Mouse (Mus musculus) forebrain, postnatal 0 days (tissue): ENCODE results near the gene Vps35l. TPM values are rescaled to one million over a fixed set of nuclear protein-coding genes. Genes with fewer than 3 reads are reported as not detected.

Experiments used
- ATAC-seq: fragments of 200-750 bp; cut with Nextera tagmentation; 2 replicates; pipeline ENCODE4 v1.8.0; 2017; ENCODE audit warnings: mild to moderate bottlenecking, moderate library complexity
- DNase-seq: peaks from one replicate; pipeline ENCODE4 v3.0.0-alpha.2; 2015
- H3K27ac ChIP-seq: fragments of 300-500 bp; sonication (generic); 2 replicates; pipeline ENCODE4 v1.5.1; 2014; ENCODE audit warnings: low read depth, mild to moderate bottlenecking, antibody characterized with exemption, low read length, moderate library complexity, mixed read lengths
- H3K27me3 ChIP-seq: fragments of 300-500 bp; sonication (generic); 2 replicates; pipeline ENCODE4 v1.6.1; 2014; ENCODE audit warnings: mild to moderate bottlenecking, low read length, mixed read lengths; ENCODE audit not compliant: insufficient read depth
- H3K36me3 ChIP-seq: fragments of 300-500 bp; sonication (generic); 2 replicates; pipeline ENCODE4 v1.6.1; 2014; ENCODE audit warnings: mild to moderate bottlenecking, moderate library complexity; ENCODE audit not compliant: insufficient read depth
- H3K4me1 ChIP-seq: fragments of 300-500 bp; sonication (generic); 2 replicates; pipeline ENCODE4 v1.6.1; 2014; ENCODE audit warnings: antibody characterized with exemption; ENCODE audit not compliant: insufficient read depth
- H3K4me2 ChIP-seq: fragments of 300-500 bp; sonication (generic); 2 replicates; pipeline ENCODE4 v1.6.1; 2014; ENCODE audit warnings: low read depth, mild to moderate bottlenecking, moderate library complexity
- H3K4me3 ChIP-seq: fragments of 300-500 bp; sonication (generic); 2 replicates; pipeline ENCODE4 v1.5.1; 2014; ENCODE audit warnings: low read depth, low read length, mixed read lengths
- H3K9ac ChIP-seq: fragments of 300-500 bp; sonication (generic); 2 replicates; pipeline ENCODE4 v1.6.1; 2014; ENCODE audit warnings: mild to moderate bottlenecking
- H3K9me3 ChIP-seq: fragments of 300-500 bp; sonication (generic); 2 replicates; pipeline ENCODE4 v1.6.1; 2016; ENCODE audit warnings: low read length
- CTCF ChIP-seq: sonication (generic); IDR thresholded peaks from 2 replicates; pipeline ENCODE4 v1.5.1; 2016; ENCODE audit warnings: antibody characterized with exemption, control low read depth, low read depth
- WGBS: fragments of 180-500 bp; shearing (Covaris S2); extraction: QIAGEN DNeasy Blood & Tissue Kit; methylation state at CpG from one replicate; pipeline ENCODE4 v1.1.7; 2014; 5-methylcytosine and 5-hydroxymethylcytosine counted together
- polyA plus RNA-seq: library from polyadenylated mRNA; unstranded; fragments of >200 nt; fragmentation: Nextera tagmentation; extraction: Ambion mirVana; gene quantifications from 2 replicates; pipeline ENCODE4 v1.2.1, GENCODE M21; 2015
- total RNA-seq: library from RNA; depleted of rRNA; stranded (reverse); fragments of >200 nt; gene quantifications from 2 replicates; pipeline ENCODE4 v1.2.3, GENCODE M21; 2014

Gene Vps35l
- total and polyA plus RNA-seq, 2 experiments from 2014 or later: 89.7 to 94.5 TPM

GRCm38 (mm10) chr7:118712228-118713173 lies 27.5 kb upstream of the Vps35l start, which contains the start of gene Ccp110:
TSS of gene Ccp110 (plus strand) at chr7:118712552.
- H3K36me3 ChIP-seq: peaks cover 12% of the 10 kb centered on the region; the same call in 1 of the 2 replicates
- no peaks in the 10 kb centered on the region for H3K9me3 ChIP-seq
- peak; percentile 56 for TF ChIP-seq CTCF
- ATAC-seq (peak; percentile 99), DNase-seq (peak; percentile 97)
- WGBS: 1% methylated on average over 48 of the region's 48 CpGs
- peak within 1 kb of the TSS; percentile 85 for H3K9ac ChIP-seq
- peak within 1 kb of the TSS; percentile 68 for H3K4me2 ChIP-seq
- peaks cover 9% of the 10 kb centered on the region for H3K4me1 ChIP-seq
- peak within 1 kb of the TSS; percentile 79 for H3K27ac ChIP-seq
- H3K27me3 ChIP-seq: no peaks in the 10 kb centered on the region
- H3K4me3 ChIP-seq: peak within 1 kb of the TSS; percentile 95

DNA sequence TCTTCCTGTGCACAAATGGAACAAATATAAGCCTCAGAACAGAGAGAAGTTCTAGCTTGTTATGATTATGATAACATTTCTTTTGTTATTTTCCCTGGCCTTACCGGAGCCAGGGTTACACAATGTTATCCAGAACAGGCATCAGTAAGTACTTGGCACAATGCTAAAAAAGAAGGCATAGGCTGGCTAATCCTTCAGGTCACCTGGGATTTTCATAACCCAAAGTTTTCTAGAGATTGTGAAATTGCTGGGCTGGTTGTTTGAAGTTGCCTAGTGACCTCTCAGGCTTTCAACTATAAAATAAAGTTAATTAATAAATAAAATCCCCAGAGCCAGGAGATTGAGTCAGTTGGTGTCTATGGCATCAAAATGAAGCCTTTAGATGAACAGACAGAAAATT lies 25.2 kb upstream of the Vps35l start:
- whole genome bisulfite sequencing: 90% methylated on average over 1 of the region's 1 CpGs
- H3K9me3 ChIP-seq: no peaks in the 10 kb centered on the region
- ATAC-seq (no peak), DNase-seq (no peak)
- H3K36me3 ChIP-seq: peaks cover 18% of the 10 kb centered on the region; the same call in 1 of the 2 replicates
- no peak overlapping the region for H3K4me3 ChIP-seq
- no peak overlapping the region for H3K4me2 ChIP-seq
- peaks cover 9% of the 10 kb centered on the region for H3K4me1 ChIP-seq
- H3K9ac ChIP-seq: no peak overlapping the region
- no peaks in the 10 kb centered on the region for H3K27me3 ChIP-seq
- no peak overlapping the region for H3K27ac ChIP-seq
- no peak for TF ChIP-seq CTCF

DNA sequence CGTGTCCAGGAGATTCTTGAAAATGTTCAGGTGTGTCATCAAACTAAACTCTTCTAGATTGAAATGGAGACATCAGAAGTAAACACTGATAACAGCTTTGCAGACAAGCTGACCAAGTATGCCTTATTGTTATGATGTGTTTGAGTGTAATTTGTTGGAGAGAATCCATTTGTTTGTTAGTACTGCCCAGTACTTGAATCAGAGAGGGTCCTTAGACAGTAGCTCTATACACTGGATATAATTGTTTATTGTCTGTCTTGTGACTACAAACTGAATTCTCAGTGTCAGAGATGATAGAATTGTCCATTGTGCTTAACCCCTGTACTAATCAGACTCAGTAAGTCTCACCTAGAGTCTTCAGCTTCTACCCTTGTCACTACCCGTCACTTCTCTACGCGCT lies 22.0 kb upstream of the Vps35l start:
- 95% methylated on average over 4 of the region's 4 CpGs for WGBS

GRCm38 (mm10) chr7:118723927-118724326 lies 16.1 kb upstream of the Vps35l start:
- 86% methylated on average over 9 of the region's 9 CpGs for WGBS

More for the DNA sequence above, 22.0 kb upstream of the Vps35l start:
- peaks cover 8% of the 10 kb centered on the region for H3K4me1 ChIP-seq
- H3K9me3 ChIP-seq: no peaks in the 10 kb centered on the region
- ATAC-seq (no peak), DNase-seq (no peak)
- no peak overlapping the region for H3K27ac ChIP-seq
- TF ChIP-seq CTCF: no peak
- peaks cover 44% of the 10 kb centered on the region for H3K36me3 ChIP-seq
- H3K4me3 ChIP-seq: no peak overlapping the region
- H3K4me2 ChIP-seq: no peak overlapping the region
- H3K9ac ChIP-seq: no peak overlapping the region
- H3K27me3 ChIP-seq: no peaks in the 10 kb centered on the region

GRCm38 (mm10) chr7:118725459-118725858 lies 14.6 kb upstream of the Vps35l start:
- H3K36me3 ChIP-seq: peaks cover 80% of the 10 kb centered on the region
- 80% methylated on average over 2 of the region's 2 CpGs for WGBS
- DNase-seq (no peak), ATAC-seq (no peak)
- no peak overlapping the region for H3K4me3 ChIP-seq
- H3K9ac ChIP-seq: no peak overlapping the region
- H3K27me3 ChIP-seq: no peaks in the 10 kb centered on the region
- H3K27ac ChIP-seq: no peak overlapping the region
- H3K4me2 ChIP-seq: no peak overlapping the region
- no peak for TF ChIP-seq CTCF
- H3K4me1 ChIP-seq: no peaks in the 10 kb centered on the region
- H3K9me3 ChIP-seq: no peaks in the 10 kb centered on the region

More at GRCm38 (mm10) chr7:118723927-118724326, 16.1 kb upstream of the Vps35l start:
- ATAC-seq (no peak), DNase-seq (no peak)
- Histone ChIP-seq H3K27ac (no peak overlapping the region), H3K4me1 (no peaks in the 10 kb centered on the region), H3K9me3 (no peaks in the 10 kb centered on the region), H3K4me2 (no peak overlapping the region), H3K27me3 (no peaks in the 10 kb centered on the region), H3K36me3 (peaks cover 76% of the 10 kb centered on the region), H3K9ac (no peak overlapping the region), H3K4me3 (no peak overlapping the region)
- no peak for TF ChIP-seq CTCF

GRCm38 (mm10) chr7:118728846-118729587 lies 11.0 kb upstream of the Vps35l start:
- Histone ChIP-seq H3K4me3 (no peak overlapping the region), H3K36me3 (peaks cover 85% of the 10 kb centered on the region), H3K4me2 (no peak overlapping the region), H3K9ac (no peak overlapping the region), H3K27ac (no peak overlapping the region), H3K9me3 (no peaks in the 10 kb centered on the region), H3K27me3 (no peaks in the 10 kb centered on the region), H3K4me1 (no peaks in the 10 kb centered on the region)
- ATAC-seq (no peak), DNase-seq (no peak)
- TF ChIP-seq CTCF: no peak
- 92% methylated on average over 13 of the region's 13 CpGs for WGBS
